16 mouse cellular contexts compared by ENCODE assay signal in the genomic region with DNA sequence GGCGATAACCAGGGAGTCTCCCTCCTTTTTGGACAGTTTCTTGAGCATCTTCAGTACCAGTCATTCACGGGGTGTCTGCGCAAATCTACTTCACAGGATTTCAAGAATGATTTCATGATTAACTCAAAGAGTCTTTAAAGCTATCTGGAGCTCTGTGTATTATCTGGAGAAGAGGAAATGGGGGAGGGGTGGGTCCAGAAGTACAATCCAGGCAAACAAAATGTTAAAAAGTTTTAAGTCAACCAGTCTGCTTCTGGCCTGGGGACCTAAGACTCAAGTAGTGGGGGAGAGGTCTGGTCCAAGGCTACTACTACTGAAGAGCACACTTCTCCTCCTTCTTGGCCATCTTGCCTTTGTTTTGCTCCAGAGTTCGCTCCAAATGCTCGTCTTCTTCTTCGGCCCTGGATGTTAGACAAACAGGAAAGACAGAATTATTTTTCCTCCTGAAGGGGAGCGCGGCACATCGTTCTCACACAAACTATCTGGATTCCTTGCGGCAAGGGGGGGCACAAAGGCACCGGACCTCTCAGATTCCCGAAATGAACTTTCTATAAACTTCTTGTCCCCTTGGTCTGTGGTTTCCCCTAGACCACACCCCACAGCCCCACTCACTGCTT. TPM values are rescaled to one million over a fixed set of nuclear protein-coding genes. Genes with fewer than 3 reads are reported as not detected.
A peak's percentile ranks its signal among the peaks of the same experiment; 100 is the strongest.
DNase-seq lines count a peak whose midpoint lies in the region; ATAC-seq and TF ChIP-seq lines count a peak whose summit lies in the region.
"Had no signal": no experiment of that assay in that cellular context is flagged by ENCODE, and none has a peak within 500 bp of the region (broad histone marks: within the 10 kb centered on the region; RNA-seq: fewer than 3 reads in every experiment).

No protein-coding gene starts in this region.

- H3K36me3 ChIP-seq in embryonic facial prominence, embryonic 15.5 days, result no peaks in the 10 kb centered on the region
- no peaks in the 10 kb centered on the region for H3K36me3 ChIP-seq in hindbrain, embryonic 16.5 days (ENCODE audit: control insufficient read depth, insufficient read depth, low read length)
- H3K36me3 ChIP-seq in midbrain, postnatal 0 days (ENCODE audit: insufficient read depth, low read length), result no peaks in the 10 kb centered on the region
- no peaks in the 10 kb centered on the region for H3K36me3 ChIP-seq in liver, postnatal 0 days (replicated peaks; ENCODE audit: insufficient read depth, low read length)

- 47% methylated on average over 12 of the region's 12 CpGs for WGBS in embryonic facial prominence, embryonic 15.5 days
- 46% methylated on average over 12 of the region's 12 CpGs for WGBS in hindbrain, embryonic 16.5 days
- WGBS in midbrain, postnatal 0 days, result 53% methylated on average over 12 of the region's 12 CpGs
- WGBS in liver, postnatal 0 days (ENCODE audit: insufficient replicate concordance), result 25% methylated on average over 12 of the region's 12 CpGs

- H3K4me3 ChIP-seq in layer of hippocampus, adult 2 months, result peak overlapping the region; percentile 8; the same call in 1 of the 2 replicates
- H3K4me3 ChIP-seq in embryonic facial prominence, embryonic 15.5 days (replicated peaks), result peak overlapping the region; percentile 24
- 0 out of 2 replicates have a peak overlapping the region, but pooled peaks have one; percentile 7 for H3K4me3 ChIP-seq in hindbrain, embryonic 16.5 days (ENCODE audit: low read length)
- no peak overlapping the region for H3K4me3 ChIP-seq in midbrain, postnatal 0 days (ENCODE audit: low read depth, low read length)
- H3K4me3 ChIP-seq in liver, postnatal 0 days (ENCODE audit: low read depth, low read length), result no peak overlapping the region
- H3K4me3 ChIP-seq: erythroblast, embryonic 14.5 days had no signal

- peaks cover 35% of the 10 kb centered on the region for H3K4me1 ChIP-seq in embryonic facial prominence, embryonic 15.5 days
- peaks cover 5% of the 10 kb centered on the region for H3K4me1 ChIP-seq in hindbrain, embryonic 16.5 days (ENCODE audit: control insufficient read depth, insufficient read depth, low read depth, low read length)
- peaks cover 2% of the 10 kb centered on the region; the same call in 1 of the 2 replicates for H3K4me1 ChIP-seq in midbrain, postnatal 0 days (ENCODE audit: insufficient read depth, low read length)
- peaks cover 11% of the 10 kb centered on the region for H3K4me1 ChIP-seq in liver, postnatal 0 days (ENCODE audit: insufficient read depth)

- peaks cover 63% of the 10 kb centered on the region for H3K27me3 ChIP-seq in embryonic facial prominence, embryonic 15.5 days
- peaks cover 73% of the 10 kb centered on the region for H3K27me3 ChIP-seq in hindbrain, embryonic 16.5 days (replicated peaks; ENCODE audit: control insufficient read depth, insufficient read depth, low read length)
- H3K27me3 ChIP-seq in midbrain, postnatal 0 days (ENCODE audit: insufficient read depth, low read length), result peaks cover 43% of the 10 kb centered on the region
- peaks cover 73% of the 10 kb centered on the region for H3K27me3 ChIP-seq in liver, postnatal 0 days (ENCODE audit: insufficient read depth, low read length)

- no peaks in the 10 kb centered on the region for H3K9me3 ChIP-seq in embryonic facial prominence, embryonic 15.5 days (replicated peaks)
- H3K9me3 ChIP-seq in hindbrain, embryonic 16.5 days (ENCODE audit: control insufficient read depth, low read length), result no peaks in the 10 kb centered on the region
- H3K9me3 ChIP-seq in midbrain, postnatal 0 days (ENCODE audit: low read length), result no peaks in the 10 kb centered on the region
- H3K9me3 ChIP-seq in liver, postnatal 0 days (ENCODE audit: low read length), result no peaks in the 10 kb centered on the region

- DNase-seq in layer of hippocampus, adult 2 months (ENCODE audit: low spot score in 2 of 2), result no peak
- no peak for DNase-seq in layer of hippocampus, adult 9-10 months (ENCODE audit: low spot score)
- no peak for DNase-seq in midbrain, postnatal 0 days (ENCODE audit: low spot score)
- no peak for DNase-seq in liver, postnatal 0 days
- DNase-seq in urinary bladder, adult 2 months (ENCODE audit: low spot score), result no peak
- DNase-seq in gastrocnemius, adult 8-10 months (ENCODE audit: low spot score in 2 of 2), result no peak
- DNase-seq: adrenal gland, postnatal 25 days; thymus, postnatal 14 days had no signal

- H3K27ac ChIP-seq in layer of hippocampus, adult 2 months, result peak overlapping the region; percentile 70
- peak overlapping the region; percentile 17; the same call in 1 of the 2 replicates for H3K27ac ChIP-seq in embryonic facial prominence, embryonic 15.5 days (replicated peaks)
- no peak overlapping the region for H3K27ac ChIP-seq in hindbrain, embryonic 16.5 days (ENCODE audit: low read depth, low read length)
- H3K27ac ChIP-seq in midbrain, postnatal 0 days (ENCODE audit: low read depth, low read length), result 0 out of 2 replicates have a peak overlapping the region, but pooled peaks have one; percentile 1
- no peak overlapping the region for H3K27ac ChIP-seq in liver, postnatal 0 days (ENCODE audit: low read depth)
- H3K27ac ChIP-seq: macrophage had no signal

- no peak overlapping the region for H3K9ac ChIP-seq in embryonic facial prominence, embryonic 15.5 days
- H3K9ac ChIP-seq in hindbrain, embryonic 16.5 days (ENCODE audit: low read depth, low read length), result no peak overlapping the region
- no peak overlapping the region for H3K9ac ChIP-seq in midbrain, postnatal 0 days (replicated peaks; ENCODE audit: low read length, poor library complexity, severe bottlenecking)
- H3K9ac ChIP-seq in liver, postnatal 0 days (replicated peaks), result no peak overlapping the region

- no peak for TF ChIP-seq EP300 in liver, postnatal 0 days (IDR thresholded peaks at IDR 0.05; ENCODE audit: low read depth)

- peak overlapping the region; percentile 36; the same call in 1 of the 2 replicates for H3K4me2 ChIP-seq in embryonic facial prominence, embryonic 15.5 days (replicated peaks)
- no peak overlapping the region for H3K4me2 ChIP-seq in hindbrain, embryonic 16.5 days (ENCODE audit: low read length)
- peak overlapping the region; percentile 23 for H3K4me2 ChIP-seq in midbrain, postnatal 0 days (ENCODE audit: low read depth, low read length, poor library complexity, severe bottlenecking)
- H3K4me2 ChIP-seq in liver, postnatal 0 days (ENCODE audit: low read depth, low read length), result no peak overlapping the region
- H3K4me2 ChIP-seq: liver, embryonic 11.5 days had no signal

- no peak for ATAC-seq in embryonic facial prominence, embryonic 15.5 days (ENCODE audit: insufficient number of reproducible peaks, low FRiP score, low TSS enrichment, low read depth)
- ATAC-seq in hindbrain, embryonic 16.5 days, result no peak
- ATAC-seq in midbrain, postnatal 0 days (ENCODE audit: low FRiP score), result no peak
- no peak for ATAC-seq in liver, postnatal 0 days
- ATAC-seq: CD4-positive, CD25-positive, alpha-beta regulatory T cell, adult 4 months had no signal

- TF ChIP-seq CTCF in layer of hippocampus, adult 2 months (conservative IDR thresholded peaks at IDR 0.05), result no peak
- TF ChIP-seq CTCF in midbrain, postnatal 0 days (IDR thresholded peaks at IDR 0.05), result no peak
- no peak for TF ChIP-seq CTCF in liver, postnatal 0 days (IDR thresholded peaks at IDR 0.05; ENCODE audit: low read depth)

RNA-seq across cellular contexts. Expression of a gene that starts 3.9 kb away (rescaled TPM):
- 1 to 10 TPM; 3.6 to 4.2 TPM for total RNA-seq in layer of hippocampus, adult 2 months (2021)
- 9.3 and 12.7 TPM in 2 replicates for polyA plus RNA-seq in embryonic facial prominence, embryonic 15.5 days (2015; fragmentation: Nextera tagmentation; extraction: Ambion mirVana)
- polyA plus RNA-seq in hindbrain, embryonic 16.5 days (2015; fragmentation: Nextera tagmentation; extraction: Ambion mirVana), result 0.51 and 0.92 TPM in 2 replicates
- total RNA-seq in midbrain, postnatal 0 days (2014; rRNA removed), result 5.5 and 6.5 TPM in 2 replicates
- polyA plus RNA-seq in midbrain, postnatal 0 days (2015; fragmentation: Nextera tagmentation; extraction: Ambion mirVana), result 7.6 and 8.1 TPM in 2 replicates
- polyA plus RNA-seq in liver, postnatal 0 days (2015; fragmentation: Nextera tagmentation; extraction: Ambion mirVana), result not detected in 2 replicates
- 0.01 and 0.03 TPM in 2 replicates for polyA plus RNA-seq in urinary bladder, adult 2 months (2012; rRNA removed)
- total RNA-seq in gastrocnemius, adult 8-10 months (2022), result not detected
- total RNA-seq: adrenal gland, postnatal 25 days had no signal
- polyA plus RNA-seq: CD4-positive, CD25-positive, alpha-beta regulatory T cell, adult 4 months; erythroblast, embryonic 14.5 days; gonadal fat pad, adult 2 months; macrophage; neural tube, embryonic 11.5 days had no signal

Comparison
In these comparisons a context has a peak if more than half of its experiments do, and no peak if none do; other contexts are left out.
1. H3K27ac ChIP-seq: peak in layer of hippocampus, adult 2 months (single experiment), embryonic facial prominence, embryonic 15.5 days (single experiment) and midbrain, postnatal 0 days (single experiment); none in hindbrain, embryonic 16.5 days (single experiment) and liver, postnatal 0 days (single experiment).
2. H3K4me3 ChIP-seq: peak in layer of hippocampus, adult 2 months (single experiment), embryonic facial prominence, embryonic 15.5 days (single experiment) and hindbrain, embryonic 16.5 days (single experiment); none in midbrain, postnatal 0 days (single experiment) and liver, postnatal 0 days (single experiment).
3. H3K4me2 ChIP-seq: peak in embryonic facial prominence, embryonic 15.5 days (single experiment) and midbrain, postnatal 0 days (single experiment); none in hindbrain, embryonic 16.5 days (single experiment) and liver, postnatal 0 days (single experiment).